22 mouse cellular contexts compared by ENCODE assay signal in the genomic region with DNA sequence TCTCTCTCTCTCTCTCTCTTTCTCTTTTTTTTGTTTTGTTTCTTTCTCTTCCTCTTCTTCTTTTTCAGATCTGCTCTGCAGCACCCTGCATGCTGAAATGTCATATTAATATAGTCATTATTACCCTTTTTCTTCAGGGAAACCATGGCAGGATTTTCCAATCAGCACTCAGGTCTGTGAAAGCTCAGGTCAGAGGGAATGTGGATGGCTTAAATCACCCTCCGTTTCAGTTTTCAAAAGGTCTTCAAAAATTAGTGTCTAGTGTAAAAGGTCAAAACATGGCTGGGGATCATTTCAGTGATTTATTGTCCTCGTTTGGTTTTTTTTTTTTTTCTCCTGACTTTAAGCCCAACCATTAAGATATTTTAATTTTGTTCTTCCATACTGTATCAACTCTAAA.
DNase-seq lines count a peak whose midpoint lies in the region; ATAC-seq and TF ChIP-seq lines count a peak whose summit lies in the region.
"Had no signal": no experiment of that assay in that cellular context is flagged by ENCODE, and none has a peak within 500 bp of the region (broad histone marks: within the 10 kb centered on the region; RNA-seq: fewer than 3 reads in every experiment).

No protein-coding gene starts in this region.

- H3K27ac ChIP-seq in kidney, postnatal 0 days: no peak overlapping the region
- H3K27ac ChIP-seq in forebrain, embryonic 11.5 days (ENCODE audit: low read depth, low read length): peak overlapping the region; percentile 60; the same call in 1 of the 2 replicates
- H3K27ac ChIP-seq in forebrain, postnatal 0 days (ENCODE audit: low read depth, low read length): peak overlapping the region; percentile 36; the same call in 1 of the 2 replicates
- no peak overlapping the region for H3K27ac ChIP-seq in kidney, embryonic 15.5 days
- H3K27ac ChIP-seq: heart, embryonic 10.5 days; intestine, embryonic 15.5 days; limb, embryonic 15.5 days had no signal

- no peak overlapping the region for H3K4me2 ChIP-seq in kidney, postnatal 0 days (ENCODE audit: low read length)
- H3K4me2 ChIP-seq in forebrain, embryonic 11.5 days (ENCODE audit: low read depth, low read length, severe bottlenecking): no peak overlapping the region
- peak overlapping the region; percentile 15; the same call in 1 of the 2 replicates for H3K4me2 ChIP-seq in forebrain, postnatal 0 days (ENCODE audit: low read depth)
- no peak overlapping the region for H3K4me2 ChIP-seq in kidney, embryonic 15.5 days
- H3K4me2 ChIP-seq: intestine, embryonic 15.5 days; limb, embryonic 15.5 days had no signal

- H3K4me3 ChIP-seq in kidney, postnatal 0 days (replicated peaks; ENCODE audit: low read depth, low read length): no peak overlapping the region
- no peak overlapping the region for H3K4me3 ChIP-seq in forebrain, embryonic 11.5 days (ENCODE audit: low read depth, low read length)
- H3K4me3 ChIP-seq in forebrain, postnatal 0 days (ENCODE audit: low read depth, low read length): no peak overlapping the region
- H3K4me3 ChIP-seq in kidney, embryonic 15.5 days (replicated peaks): no peak overlapping the region
- H3K4me3 ChIP-seq: heart, embryonic 10.5 days; intestine, embryonic 15.5 days; limb, embryonic 15.5 days; megakaryocyte, embryonic 14.5 days had no signal

- H3K9ac ChIP-seq in kidney, postnatal 0 days (ENCODE audit: low read depth, low read length): no peak overlapping the region
- no peak overlapping the region for H3K9ac ChIP-seq in forebrain, embryonic 11.5 days (ENCODE audit: low read length)
- no peak overlapping the region for H3K9ac ChIP-seq in forebrain, postnatal 0 days
- no peak overlapping the region for H3K9ac ChIP-seq in kidney, embryonic 15.5 days
- H3K9ac ChIP-seq: intestine, embryonic 15.5 days; limb, embryonic 15.5 days had no signal

- TF ChIP-seq CTCF in kidney, postnatal 0 days (IDR thresholded peaks at IDR 0.05; ENCODE audit: low read depth): no peak
- no peak for TF ChIP-seq CTCF in forebrain, postnatal 0 days (IDR thresholded peaks at IDR 0.05; ENCODE audit: low read depth)

- peak; percentile 37 for DNase-seq in kidney, postnatal 0 days (ENCODE audit: low spot score)
- no peak for DNase-seq in kidney, postnatal 4 days
- DNase-seq in forebrain, embryonic 11.5 days (ENCODE audit: low spot score): no peak
- no peak for DNase-seq in forebrain, postnatal 0 days
- peak; percentile 53 for DNase-seq in mesoderm, embryonic 11.5 days (ENCODE audit: low read depth, low spot score)
- no peak for DNase-seq in adrenal gland, postnatal 10 days
- no peak for DNase-seq in heart, postnatal 14 days
- DNase-seq: adrenal gland, postnatal 25 days; cerebellum, adult 2 months; gastrocnemius, postnatal 14 days; heart, postnatal 10 days; kidney, postnatal 14 days; lung, postnatal 10 days; right cerebral cortex, postnatal 14 days; thymus, postnatal 14 days had no signal

- 4% methylated on average over 2 of the region's 2 CpGs for WGBS in kidney, postnatal 0 days
- 12% methylated on average over 2 of the region's 2 CpGs for WGBS in forebrain, embryonic 11.5 days
- WGBS in forebrain, postnatal 0 days: 12% methylated on average over 2 of the region's 2 CpGs
- 10% methylated on average over 2 of the region's 2 CpGs for WGBS in kidney, embryonic 15.5 days

- no peak for ATAC-seq in kidney, postnatal 0 days (replicated peaks; ENCODE audit: low FRiP score, low read depth)
- no peak for ATAC-seq in forebrain, embryonic 11.5 days (replicated peaks; ENCODE audit: low FRiP score)
- ATAC-seq in forebrain, postnatal 0 days: no peak
- no peak for ATAC-seq in kidney, embryonic 15.5 days (replicated peaks; ENCODE audit: low FRiP score)
- ATAC-seq: activated CD4-positive, CD25-positive, alpha-beta regulatory T cell, adult 4 months; intestine, embryonic 15.5 days; Patski had no signal

- no peaks in the 10 kb centered on the region for H3K4me1 ChIP-seq in kidney, postnatal 0 days (replicated peaks; ENCODE audit: insufficient read depth, low read length)
- peaks cover 15% of the 10 kb centered on the region; the same call in 1 of the 2 replicates for H3K4me1 ChIP-seq in forebrain, embryonic 11.5 days (replicated peaks; ENCODE audit: control insufficient read depth, insufficient read depth, low read length)
- H3K4me1 ChIP-seq in forebrain, postnatal 0 days (ENCODE audit: insufficient read depth): 0 out of 2 replicates have a peak, but pooled peaks cover 3% of the 10 kb centered on the region
- H3K4me1 ChIP-seq in kidney, embryonic 15.5 days: peaks cover 5% of the 10 kb centered on the region; the same call in 1 of the 2 replicates
- H3K4me1 ChIP-seq: intestine, embryonic 15.5 days; megakaryocyte, embryonic 14.5 days had no signal

- no peaks in the 10 kb centered on the region for H3K27me3 ChIP-seq in kidney, postnatal 0 days (ENCODE audit: insufficient read depth, low read length)
- H3K27me3 ChIP-seq in forebrain, embryonic 11.5 days (ENCODE audit: control insufficient read depth, insufficient read depth, low read length): 0 out of 2 replicates have a peak, but pooled peaks cover 1% of the 10 kb centered on the region
- H3K27me3 ChIP-seq in forebrain, postnatal 0 days (ENCODE audit: insufficient read depth, low read length): no peaks in the 10 kb centered on the region
- 0 out of 2 replicates have a peak, but pooled peaks cover 3% of the 10 kb centered on the region for H3K27me3 ChIP-seq in kidney, embryonic 15.5 days
- H3K27me3 ChIP-seq: intestine, embryonic 15.5 days; megakaryocyte, embryonic 14.5 days; Patski had no signal

- H3K36me3 ChIP-seq in kidney, postnatal 0 days (ENCODE audit: insufficient read depth, low read length): no peaks in the 10 kb centered on the region
- H3K36me3 ChIP-seq in forebrain, embryonic 11.5 days (ENCODE audit: control insufficient read depth, insufficient read depth, low read length): no peaks in the 10 kb centered on the region
- no peaks in the 10 kb centered on the region for H3K36me3 ChIP-seq in forebrain, postnatal 0 days (ENCODE audit: insufficient read depth)
- no peaks in the 10 kb centered on the region for H3K36me3 ChIP-seq in kidney, embryonic 15.5 days
- H3K36me3 ChIP-seq: heart, embryonic 10.5 days; intestine, embryonic 15.5 days; limb, embryonic 15.5 days had no signal

- intact Hi-C loops in heart, postnatal 14 days (cut with DNase I): no loop called here

- no peaks in the 10 kb centered on the region for H3K9me3 ChIP-seq in kidney, postnatal 0 days (replicated peaks; ENCODE audit: low read length)
- no peaks in the 10 kb centered on the region for H3K9me3 ChIP-seq in forebrain, embryonic 11.5 days (ENCODE audit: control insufficient read depth, low read length)
- no peaks in the 10 kb centered on the region for H3K9me3 ChIP-seq in forebrain, postnatal 0 days (ENCODE audit: low read length)
- no peaks in the 10 kb centered on the region for H3K9me3 ChIP-seq in kidney, embryonic 15.5 days (replicated peaks)
- H3K9me3 ChIP-seq: heart, embryonic 10.5 days; intestine, embryonic 15.5 days; limb, embryonic 15.5 days; megakaryocyte, embryonic 14.5 days had no signal

Comparison
In these comparisons a context has a peak if more than half of its experiments do, and no peak if none do; other contexts are left out.
1. DNase-seq: peak in kidney, postnatal 0 days (single experiment) and mesoderm, embryonic 11.5 days (single experiment); none in kidney, postnatal 4 days (0 of 2), forebrain, embryonic 11.5 days (single experiment), forebrain, postnatal 0 days (single experiment), adrenal gland, postnatal 10 days (single experiment) and heart, postnatal 14 days (0 of 2).
2. H3K27ac ChIP-seq: peak in forebrain, embryonic 11.5 days (single experiment) and forebrain, postnatal 0 days (single experiment); none in kidney, postnatal 0 days (single experiment) and kidney, embryonic 15.5 days (single experiment).